Mouse (Mus musculus): ENCODE measurements around the gene Grik1. TPM values are rescaled to one million over a fixed set of nuclear protein-coding genes. Genes with fewer than 3 reads are reported as not detected.

Gene Grik1
- total RNA-seq, 2 experiments from 2014 or later, result 0.10 TPM; not detected in 1

- intact Hi-C loops (cut with DNase I; ENCODE audit: low total_unique reads), result no loop called here
- DNase-seq, result no peak
These were observed 305.7 kb downstream of the Grik1 start for GRCm38 (mm10) chr16:87984201-87984870.

GRCm38 (mm10) chr16:87974076-87974443, 316.0 kb downstream of the Grik1 start:
- intact Hi-C loops (cut with DNase I; ENCODE audit: low total_unique reads), result no loop called here
- DNase-seq, result no peak

DNA sequence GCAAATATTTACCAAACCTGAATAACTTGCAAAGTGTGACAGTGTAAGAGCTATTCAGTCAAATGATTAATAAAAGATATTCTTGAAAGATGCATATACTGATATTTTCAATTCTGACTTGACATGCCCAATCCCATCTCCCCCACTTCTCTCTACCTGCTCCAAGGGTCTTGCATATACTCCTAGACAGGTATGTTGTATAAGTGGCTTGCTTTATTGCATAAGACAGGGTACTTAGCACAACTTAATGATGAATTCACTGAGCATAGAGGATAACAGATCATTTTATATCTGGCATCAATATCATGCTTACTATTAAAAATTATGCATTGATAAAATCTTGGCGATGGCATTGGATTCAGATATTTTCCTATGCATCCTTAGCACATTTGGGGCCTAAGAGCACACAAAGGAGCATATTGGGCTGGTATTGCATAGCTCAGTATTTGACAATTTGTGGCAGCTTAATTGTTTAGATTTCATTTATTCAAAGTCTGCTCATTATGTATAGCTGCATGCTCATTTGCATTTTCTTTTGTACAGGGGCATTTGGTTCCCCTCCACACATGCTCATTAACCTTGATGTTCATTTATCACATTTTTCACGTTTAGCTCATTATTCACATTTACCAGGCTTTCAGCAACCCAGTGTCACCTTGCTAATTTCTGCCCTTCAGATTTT, 316.5 kb downstream of the Grik1 start:
- no peak for DNase-seq

GRCm38 (mm10) chr16:87971911-87972310, 318.2 kb downstream of the Grik1 start:
- intact Hi-C loops (cut with DNase I; ENCODE audit: low total_unique reads), result no loop called here
- no peak for DNase-seq

More for the DNA sequence above, 316.5 kb downstream of the Grik1 start:
- intact Hi-C loops (cut with DNase I; ENCODE audit: low total_unique reads), result no loop called here

- DNase-seq, result no peak
- intact Hi-C loops (cut with DNase I; ENCODE audit: low total_unique reads), result no loop called here
These were observed 320.1 kb downstream of the Grik1 start for GRCm38 (mm10) chr16:87969936-87970335.

DNA sequence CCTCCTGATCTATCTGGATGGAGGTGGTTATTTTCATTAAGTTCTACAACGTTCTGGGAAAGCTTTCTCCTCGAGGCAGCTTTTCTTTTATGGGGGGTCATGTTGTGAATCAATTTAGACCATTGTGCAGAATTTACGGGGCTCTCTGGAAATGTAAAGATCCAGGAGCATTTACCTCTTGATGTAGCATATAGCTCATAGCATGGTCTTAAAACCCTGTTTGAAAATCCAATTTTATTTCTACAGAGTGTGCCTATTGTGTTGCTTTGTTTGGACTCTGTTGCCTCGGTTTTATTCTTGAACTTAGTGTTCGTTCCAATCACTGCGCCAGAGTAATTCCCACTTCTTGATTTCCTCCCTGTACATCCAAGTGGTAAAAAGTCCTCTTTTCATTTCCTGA, 328.6 kb downstream of the Grik1 start:
- intact Hi-C loops (cut with DNase I; ENCODE audit: low total_unique reads), result no loop called here

DNA sequence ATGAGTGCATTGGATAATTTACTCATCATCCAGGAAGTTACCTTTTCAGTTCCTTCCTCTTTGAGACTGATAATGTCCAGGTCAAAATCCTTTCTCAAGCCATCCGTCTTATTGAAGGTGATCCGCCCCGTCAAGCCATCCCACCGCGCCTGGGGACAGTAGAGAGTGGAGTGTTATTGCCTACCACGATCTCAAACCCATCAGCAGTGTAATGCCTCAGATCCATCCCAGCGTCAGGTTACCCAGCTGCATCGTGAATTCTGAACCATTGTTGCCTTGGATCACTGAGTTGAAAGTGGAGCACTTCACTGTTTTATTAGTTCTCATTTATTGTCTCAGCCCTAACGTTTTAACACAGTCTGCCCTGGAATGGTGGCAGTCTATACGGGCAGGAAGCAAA, 332.6 kb downstream of the Grik1 start:
- DNase-seq, result no peak
- intact Hi-C loops (cut with DNase I; ENCODE audit: low total_unique reads), result no loop called here

More for the DNA sequence above, 328.6 kb downstream of the Grik1 start:
- no peak for DNase-seq

DNA sequence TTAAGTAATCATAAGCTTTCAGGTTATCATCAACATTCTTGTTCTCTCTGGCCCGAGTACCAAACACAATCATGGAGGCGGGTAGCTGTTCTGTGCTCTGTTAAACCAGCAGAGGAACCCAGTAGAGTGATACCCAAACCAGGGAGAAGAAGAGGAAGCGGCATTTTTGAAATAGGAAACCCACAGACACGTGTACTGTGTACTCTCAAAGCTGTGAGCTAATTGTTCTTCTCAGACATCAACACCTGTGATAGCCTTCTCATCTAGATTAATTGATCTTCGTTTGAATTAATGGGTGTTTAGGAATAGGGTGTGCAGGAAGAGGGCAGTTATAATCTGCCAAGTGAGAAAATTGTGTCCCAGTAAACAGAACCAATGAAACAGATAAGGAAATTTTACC, 333.9 kb downstream of the Grik1 start:
- intact Hi-C loops (cut with DNase I; ENCODE audit: low total_unique reads), result no loop called here
- no peak for DNase-seq

GRCm38 (mm10) chr16:87954715-87955441, 335.2 kb downstream of the Grik1 start:
- intact Hi-C loops (cut with DNase I; ENCODE audit: low total_unique reads), result no loop called here

DNA sequence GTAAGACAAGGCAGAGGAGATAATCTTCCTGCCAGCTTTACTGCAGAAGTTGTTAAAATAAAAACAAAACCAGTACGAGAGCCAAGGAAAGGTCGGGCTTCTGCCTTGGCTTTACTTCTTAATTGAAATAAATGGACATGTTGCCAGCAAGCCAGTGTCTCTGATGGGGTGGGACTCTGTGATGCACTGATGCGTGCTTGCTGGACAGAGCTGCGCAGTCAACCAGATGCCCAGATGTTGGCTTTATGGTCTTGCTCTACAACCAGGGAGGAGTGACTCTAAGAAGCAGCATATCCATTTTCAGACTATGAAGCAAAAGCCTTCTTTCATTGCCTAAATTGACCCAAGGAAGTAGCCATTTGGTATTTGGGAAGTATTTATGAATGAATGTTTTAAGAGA, 336.9 kb downstream of the Grik1 start:
- DNase-seq, result no peak
- intact Hi-C loops (cut with DNase I; ENCODE audit: low total_unique reads), result no loop called here

More at GRCm38 (mm10) chr16:87954715-87955441, 335.2 kb downstream of the Grik1 start:
- no peak for DNase-seq

- intact Hi-C loops (cut with DNase I; ENCODE audit: low total_unique reads), result no loop called here
- DNase-seq, result no peak
These were observed 340.2 kb downstream of the Grik1 start for GRCm38 (mm10) chr16:87949881-87950280.

- intact Hi-C loops (cut with DNase I; ENCODE audit: low total_unique reads), result no loop called here
- DNase-seq, result no peak
These were observed 341.9 kb downstream of the Grik1 start for GRCm38 (mm10) chr16:87948122-87948521.

GRCm38 (mm10) chr16:87944318-87944717, 345.7 kb downstream of the Grik1 start:
- intact Hi-C loops (cut with DNase I; ENCODE audit: low total_unique reads), result no loop called here

GRCm38 (mm10) chr16:87942103-87942865, 347.8 kb downstream of the Grik1 start:
- intact Hi-C loops (cut with DNase I; ENCODE audit: low total_unique reads), result no loop called here
- DNase-seq, result no peak

More at GRCm38 (mm10) chr16:87944318-87944717, 345.7 kb downstream of the Grik1 start:
- no peak for DNase-seq

GRCm38 (mm10) chr16:87934685-87935084, 355.4 kb downstream of the Grik1 start:
- intact Hi-C loops (cut with DNase I; ENCODE audit: low total_unique reads), result no loop called here
- DNase-seq, result no peak

DNA sequence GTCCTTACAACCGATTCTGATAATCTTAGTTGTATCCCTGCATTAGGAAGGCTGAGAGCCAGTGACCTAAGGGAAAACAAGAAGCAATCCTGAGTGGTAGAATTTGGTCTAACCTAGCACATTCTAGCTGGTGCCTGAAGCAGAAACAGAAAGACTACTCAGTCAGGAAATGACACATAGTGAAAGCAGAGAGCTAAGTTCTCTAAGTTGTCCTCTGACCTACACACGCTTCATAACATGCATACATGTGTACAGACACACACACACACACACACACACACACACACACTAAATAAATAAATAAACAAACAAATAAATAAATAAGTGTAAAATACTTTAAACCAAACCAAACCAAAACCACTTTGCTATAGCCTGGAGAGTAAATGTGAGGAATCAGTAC, 358.7 kb downstream of the Grik1 start:
- intact Hi-C loops (cut with DNase I; ENCODE audit: low total_unique reads), result no loop called here
- DNase-seq, result no peak

GRCm38 (mm10) chr16:87930519-87930918, 359.5 kb downstream of the Grik1 start:
- intact Hi-C loops (cut with DNase I; ENCODE audit: low total_unique reads), result no loop called here
- no peak for DNase-seq

- intact Hi-C loops (cut with DNase I; ENCODE audit: low total_unique reads), result no loop called here
These were observed 361.4 kb downstream of the Grik1 start for GRCm38 (mm10) chr16:87928671-87929070.

GRCm38 (mm10) chr16:87917897-87918296, 372.2 kb downstream of the Grik1 start:
- no peak for DNase-seq
- intact Hi-C loops (cut with DNase I; ENCODE audit: low total_unique reads), result no loop called here

More at GRCm38 (mm10) chr16:87928671-87929070, 361.4 kb downstream of the Grik1 start:
- DNase-seq, result no peak

GRCm38 (mm10) chr16:87917157-87917546, 372.9 kb downstream of the Grik1 start:
- DNase-seq, result no peak
- intact Hi-C loops (cut with DNase I; ENCODE audit: low total_unique reads), result no loop called here

Data from gastrocnemius, postnatal 14 days (tissue).